Mouse (Mus musculus) cerebellum, adult 2 months (tissue): ENCODE results near the gene Yjefn3.

Experiments used
- CTCF ChIP-seq: fragments of 200-500 bp; IDR thresholded peaks from 2 replicates; pipeline ENCODE4 v1.5.1; 2011; ENCODE audit warnings: low read depth, mild to moderate bottlenecking, control low read depth, low read length, moderate library complexity, borderline replicate concordance; ENCODE audit not compliant: insufficient read depth
- POLR2A ChIP-seq: fragments of 200-500 bp; IDR thresholded peaks from 2 replicates; pipeline ENCODE4 v1.6.1; 2011; ENCODE audit warnings: low read length, control low read depth, borderline replicate concordance; ENCODE audit not compliant: insufficient read depth

GRCm38 (mm10) chr8:69880841-69881240 lies 21.7 kb downstream of the Yjefn3 start:
- TF ChIP-seq POLR2A (no peak), CTCF (no peak)
